Mouse (Mus musculus) cerebellum, postnatal 10 days (tissue): ENCODE measurements at regions not wholly inside any gene's neighbourhood (a gene's known extent, or its start where the extent isn't known, plus 50 kb on each side); places are given as distances from the start of the nearest gene placed in this dataset.
"Not testable (repeated sequence)": the region's sequence is repeated elsewhere in the genome, so short reads cannot be mapped to it uniquely, and the experiment has no call there.

Experiments
- DNase-seq, 2 experiments: peaks; one replicate each; pipeline ENCODE4 v3.0.0; 2021; ENCODE audit warnings: mixed read lengths in 2 of 2

GRCm38 (mm10) chr3:149092649-149093048, 102.3 kb upstream of the Adgrl2 start:
- DNase-seq = peak in 1 of 2 experiments; percentile 20

DNA sequence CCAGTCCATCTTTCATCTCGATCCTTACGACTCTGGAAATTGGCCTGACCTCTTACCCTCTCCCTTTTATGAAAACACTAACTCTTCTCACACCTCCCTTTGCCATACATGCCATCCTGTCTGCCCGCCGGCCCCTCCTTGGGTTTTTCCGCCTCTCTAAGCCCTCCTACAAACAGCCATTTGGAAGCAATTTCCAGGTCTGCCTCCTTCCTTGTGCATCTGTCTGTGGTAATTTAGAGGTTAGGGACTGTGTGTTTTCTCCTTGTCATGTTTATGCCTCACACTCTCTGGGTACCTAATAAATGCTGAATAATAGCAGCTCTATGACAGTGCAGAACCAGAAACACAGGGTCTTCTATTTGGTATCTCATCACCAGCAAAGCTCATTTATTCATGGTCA, 99.7 kb upstream of the Adgrl2 start:
- DNase-seq = no peak

DNA sequence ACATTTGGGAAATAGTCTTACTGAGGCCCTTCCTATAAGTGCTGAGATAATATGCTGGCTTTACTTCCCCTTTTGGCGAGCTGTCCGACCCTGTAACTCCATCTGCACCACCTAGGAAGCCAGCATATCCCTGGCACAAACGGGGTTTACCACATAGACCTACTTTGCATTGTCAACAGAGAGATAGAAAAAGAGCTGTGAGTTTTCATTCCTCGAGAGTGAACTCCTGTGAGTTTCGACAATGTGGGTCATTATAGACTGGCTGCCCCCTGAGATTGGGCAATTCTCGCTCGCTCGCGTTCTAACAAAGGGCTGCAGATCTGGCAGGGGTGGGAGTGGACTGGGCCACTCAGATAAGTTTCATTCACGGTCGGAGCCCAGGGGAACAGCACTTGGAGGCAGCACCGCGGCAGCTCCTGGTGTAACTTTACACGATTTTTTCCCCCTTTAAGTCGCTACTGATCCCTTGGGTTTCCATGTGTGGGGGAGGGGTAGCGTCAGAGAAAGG, 98.3 kb upstream of the Adgrl2 start:
- peak; percentile 52 to 59 for DNase-seq

DNA sequence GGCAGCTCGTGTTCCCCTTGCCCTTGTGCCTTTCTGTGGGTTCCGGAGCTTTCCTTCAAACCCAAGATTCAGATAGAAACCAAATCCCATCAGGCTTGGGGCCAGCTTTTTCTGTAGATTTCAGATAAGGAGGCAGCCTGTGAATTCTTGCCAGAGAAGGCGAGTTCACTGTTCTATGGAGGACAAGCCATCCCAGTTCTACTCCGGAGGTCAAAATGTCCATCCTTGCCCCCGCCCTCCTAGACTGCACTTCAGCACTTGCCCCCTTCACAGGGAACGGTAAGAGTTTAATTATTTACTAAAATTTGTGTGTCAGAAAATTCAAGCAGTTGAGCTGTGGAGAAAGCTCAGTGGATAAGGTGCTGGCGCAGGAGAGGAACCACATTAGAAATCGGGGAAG, 97.1 kb upstream of the Adgrl2 start:
- no peak for DNase-seq

GRCm38 (mm10) chr3:149086704-149087103, 96.3 kb upstream of the Adgrl2 start:
- no peak for DNase-seq

- no peak for DNase-seq
Measured at GRCm38 (mm10) chr3:149086086-149086485, 95.7 kb upstream of the Adgrl2 start.

- no peak for DNase-seq
Measured at GRCm38 (mm10) chr3:149084861-149085598, 94.7 kb upstream of the Adgrl2 start.

DNA sequence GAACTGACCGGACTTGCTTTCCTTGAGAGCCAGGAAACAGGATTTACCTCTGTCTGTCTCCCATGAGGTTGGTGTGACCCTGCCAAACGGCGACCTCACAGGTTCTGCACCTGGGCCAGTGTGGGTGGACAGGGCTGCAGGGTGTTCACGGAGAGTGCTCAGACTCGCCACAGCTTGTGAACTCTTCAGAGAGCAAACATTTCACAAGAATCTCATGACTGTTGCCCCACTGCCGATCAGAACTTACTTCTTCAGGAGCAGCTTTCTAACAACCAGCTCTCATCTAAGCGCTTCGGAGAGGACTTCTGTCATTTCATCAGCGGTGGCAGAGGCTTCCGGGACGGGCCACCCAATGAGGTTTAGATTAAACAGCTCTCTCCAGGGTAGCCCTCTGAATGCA, 93.0 kb upstream of the Adgrl2 start:
- DNase-seq = no peak

DNA sequence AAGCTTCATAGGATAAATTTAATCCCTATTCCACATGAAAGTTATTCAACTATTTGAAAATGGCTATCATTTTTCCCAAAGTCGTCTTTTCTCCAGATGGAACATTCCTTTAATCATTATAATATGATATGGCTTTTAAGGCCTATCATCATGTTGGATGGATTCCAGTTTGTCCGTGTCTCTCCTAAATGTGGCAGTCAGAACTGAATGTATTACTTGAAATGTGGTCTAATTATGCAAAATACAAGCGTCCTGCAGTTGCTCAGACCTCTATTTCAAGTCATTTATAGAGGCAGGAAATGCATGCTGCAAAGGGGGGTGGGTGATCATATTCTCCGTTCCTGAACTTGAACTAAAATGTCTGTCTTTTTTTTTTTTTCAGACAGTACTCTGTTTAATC, 88.5 kb upstream of the Adgrl2 start:
- no peak for DNase-seq

DNA sequence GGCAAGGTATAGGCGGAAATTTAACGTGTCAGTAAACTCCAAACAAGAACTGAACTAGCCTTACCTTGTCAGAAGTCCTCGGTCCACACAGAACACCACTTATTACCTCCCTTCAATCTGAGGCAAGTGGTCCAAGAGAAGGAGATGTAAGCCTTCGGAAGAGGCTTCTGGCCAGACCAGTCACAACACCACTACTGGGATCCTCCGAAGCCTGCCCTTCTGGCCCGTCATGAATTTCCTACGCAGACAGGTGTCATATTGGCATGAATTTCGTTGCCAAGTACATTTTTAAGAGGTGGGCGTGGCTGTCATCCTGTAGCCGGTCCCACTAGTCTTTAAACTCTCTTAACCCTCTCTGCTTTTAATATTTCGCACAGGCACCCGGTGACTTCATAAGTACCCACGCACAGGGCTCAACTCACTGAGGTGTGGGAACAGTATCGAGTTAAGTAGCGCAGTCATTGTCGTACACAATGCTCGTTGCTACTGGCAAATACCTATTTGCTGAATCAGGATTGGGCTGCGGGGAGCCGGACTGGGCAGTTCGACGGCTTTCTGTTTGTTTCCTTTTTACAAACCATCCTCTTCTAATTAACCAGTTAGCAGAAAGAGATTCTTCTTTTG, 86.7 kb upstream of the Adgrl2 start:
- DNase-seq = no peak

DNA sequence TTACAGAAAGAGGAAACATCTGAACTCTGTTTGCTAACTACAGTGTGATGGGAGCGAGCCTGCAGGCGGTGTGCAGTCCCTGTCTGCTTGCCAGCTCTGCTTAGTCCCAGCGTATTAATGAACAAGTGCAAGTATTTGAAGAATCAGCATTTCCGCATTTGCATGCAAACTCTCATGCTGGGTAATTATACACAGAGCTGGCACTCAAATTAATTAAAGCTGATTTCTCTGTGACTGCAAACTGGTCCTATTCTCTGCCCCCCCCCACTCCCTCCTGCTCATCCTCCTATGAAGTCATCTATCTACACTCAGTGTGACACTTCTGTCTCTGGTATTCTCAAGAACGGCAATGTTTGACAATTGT, 85.1 kb upstream of the Adgrl2 start:
- peak; percentile 53 to 60 for DNase-seq

DNA sequence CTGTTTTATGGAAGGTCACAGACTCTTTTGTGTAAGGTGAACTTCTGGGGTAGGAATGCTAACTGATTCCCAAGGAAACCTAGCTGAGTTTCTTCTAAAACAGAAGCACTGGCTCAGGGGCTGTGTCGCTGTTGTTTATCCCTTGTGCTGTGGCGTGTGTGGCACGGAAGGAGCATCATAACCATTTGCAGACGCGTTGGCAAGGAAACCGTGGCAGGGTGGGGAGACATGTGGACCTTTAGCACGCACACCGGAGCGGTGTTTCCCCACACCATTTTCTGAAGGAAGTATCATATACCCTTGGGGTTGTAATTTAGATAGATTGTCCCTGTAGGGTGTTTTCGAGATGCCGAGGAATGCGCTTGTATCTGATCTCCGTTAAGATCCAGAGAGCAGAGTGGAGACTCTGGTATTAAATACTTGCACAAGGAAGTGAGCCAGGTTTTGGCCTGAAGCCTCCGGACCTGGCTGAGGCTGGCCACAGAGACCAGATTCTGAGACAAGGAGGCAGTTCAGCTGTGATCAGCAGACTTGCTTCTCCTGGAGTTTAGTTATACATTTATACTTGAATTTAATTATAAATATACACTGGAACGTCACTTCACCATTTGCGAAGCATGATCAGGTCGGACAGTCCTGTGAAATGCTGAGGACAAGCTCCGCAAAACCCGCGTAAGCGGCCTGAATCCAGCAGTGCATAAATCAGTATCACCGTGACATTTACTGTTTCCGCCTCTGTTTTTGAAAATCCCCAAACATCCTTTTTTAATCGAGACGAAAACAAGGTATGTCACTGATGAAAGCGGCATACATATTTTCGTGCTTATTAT, 84.5 kb upstream of the Adgrl2 start:
- peak; percentile 67 to 71 for DNase-seq

DNA sequence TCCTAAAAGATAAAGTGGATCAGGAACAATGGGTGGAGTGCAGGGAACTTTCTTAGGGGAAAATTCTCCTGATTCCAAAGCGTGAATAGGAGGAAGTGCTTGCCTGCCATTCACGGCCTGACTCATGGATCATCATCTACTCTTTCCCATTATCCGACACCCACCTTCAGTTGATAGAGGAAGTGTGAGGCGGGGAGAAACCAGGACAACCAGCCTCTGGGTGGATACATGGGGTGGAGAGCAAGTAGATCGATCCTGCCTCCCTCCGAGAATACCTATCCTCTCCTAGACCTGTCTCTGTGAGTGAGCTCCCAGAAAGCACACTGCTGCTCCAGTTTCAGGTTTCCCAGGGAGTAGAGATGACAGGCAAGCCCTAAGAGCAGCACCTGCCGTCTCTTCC, 79.8 kb upstream of the Adgrl2 start:
- no peak for DNase-seq

DNA sequence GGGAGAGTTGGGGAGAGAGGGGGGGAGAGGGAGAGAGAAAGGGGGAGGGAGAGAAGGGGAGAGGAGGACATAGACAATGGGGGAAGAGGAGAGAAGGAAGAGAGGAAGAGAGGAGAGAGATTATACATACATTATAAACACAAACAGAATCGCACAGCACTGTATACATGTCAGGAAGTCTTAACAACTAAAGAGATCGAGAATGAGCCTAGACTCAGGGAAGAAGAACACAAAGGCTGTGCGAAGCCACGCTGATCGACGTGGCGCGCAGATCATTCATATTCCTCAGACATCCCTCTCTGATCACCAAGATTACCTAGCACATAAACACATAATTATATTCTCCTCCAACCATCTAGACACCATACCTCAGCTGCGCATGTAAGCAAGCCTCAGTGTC, 79.1 kb upstream of the Adgrl2 start:
- no peak for DNase-seq

DNA sequence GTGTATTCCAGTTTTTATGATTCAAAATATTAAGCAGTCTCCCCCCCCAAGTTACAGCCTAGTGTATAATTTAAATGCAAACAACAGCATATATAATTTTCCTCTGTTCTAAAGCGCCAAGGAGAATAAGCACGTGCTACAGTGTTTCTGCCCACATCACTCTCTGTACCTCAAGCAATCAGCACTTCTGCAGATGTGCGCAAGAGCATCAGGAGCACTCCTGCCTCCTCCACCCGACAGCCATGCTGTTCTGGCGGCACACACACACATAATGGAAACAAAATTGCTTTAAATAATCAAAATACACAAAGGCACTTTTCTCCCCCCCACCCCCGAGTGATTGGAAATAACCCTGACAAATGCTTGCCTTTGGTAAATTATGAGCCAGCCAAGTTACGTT, 78.5 kb upstream of the Adgrl2 start:
- DNase-seq = no peak

DNA sequence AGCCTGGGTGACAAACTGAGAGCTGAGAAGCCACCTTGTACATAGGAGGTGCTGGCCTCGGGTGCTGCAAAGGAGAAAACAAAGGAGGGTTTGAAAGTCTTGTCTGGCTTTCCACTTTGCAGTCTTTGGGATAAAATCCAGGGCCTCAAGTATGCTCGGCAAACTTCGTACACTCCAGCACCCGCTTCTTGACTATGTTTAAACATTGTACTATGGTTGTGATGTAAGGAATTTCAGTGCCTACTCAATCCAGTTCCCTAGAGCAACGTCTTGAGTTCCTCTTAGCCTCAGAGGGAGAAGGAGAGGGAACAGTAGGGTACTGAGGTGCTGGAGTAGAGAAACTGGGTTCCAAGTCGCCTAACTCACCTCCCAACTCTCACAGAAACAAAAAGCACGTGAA, 77.4 kb upstream of the Adgrl2 start:
- DNase-seq = no peak

DNA sequence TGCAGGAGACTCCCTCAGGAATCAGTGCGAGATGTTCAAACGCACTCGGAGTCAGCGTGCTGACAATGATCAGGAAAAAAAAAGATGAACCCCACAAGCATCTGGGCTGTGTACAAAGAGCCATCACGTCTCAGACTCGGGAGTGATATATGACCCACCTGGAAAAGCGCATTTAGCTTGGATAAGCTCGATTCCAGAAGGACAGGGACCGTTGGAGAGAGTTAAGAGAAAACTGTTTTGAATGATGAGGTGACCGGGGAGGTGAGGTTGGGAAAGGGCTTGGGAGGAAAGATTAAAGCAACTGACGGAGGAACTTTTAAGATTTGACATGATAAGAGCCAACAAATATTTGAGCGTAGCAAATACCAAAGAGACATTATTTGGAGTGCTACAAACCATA, 64.7 kb upstream of the Adgrl2 start:
- no peak for DNase-seq

DNA sequence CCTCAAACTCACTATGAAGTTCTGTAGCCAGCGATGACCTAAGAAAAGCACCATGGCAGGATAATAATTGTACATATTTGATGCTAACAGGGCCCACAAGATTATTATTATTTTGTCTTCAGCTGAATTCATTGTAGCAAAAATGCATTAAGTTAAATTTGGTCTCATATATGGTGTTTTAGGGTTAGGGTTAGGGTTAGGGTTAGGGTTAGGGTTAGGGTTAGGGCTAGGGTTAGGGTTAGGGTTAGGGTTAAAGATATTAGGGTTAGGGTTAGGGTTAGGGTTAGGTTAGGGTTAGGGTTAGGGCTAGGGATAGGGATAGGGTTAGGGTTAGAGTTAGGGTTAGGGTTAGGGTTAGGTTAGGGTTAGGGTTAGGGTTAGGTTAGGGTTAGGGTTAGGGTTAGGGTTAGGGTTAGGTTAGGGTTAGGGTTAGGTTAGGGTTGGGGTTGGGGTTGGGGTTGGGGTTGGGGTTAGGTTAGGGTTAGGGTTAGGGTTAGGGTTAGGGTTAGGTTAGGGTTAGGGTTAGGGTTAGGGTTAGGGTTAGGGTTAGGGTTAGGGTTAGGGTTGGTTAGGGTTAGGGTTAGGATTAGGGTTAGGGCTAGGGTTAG, 62.0 kb upstream of the Adgrl2 start:
- DNase-seq = not testable (repeated sequence)

DNA sequence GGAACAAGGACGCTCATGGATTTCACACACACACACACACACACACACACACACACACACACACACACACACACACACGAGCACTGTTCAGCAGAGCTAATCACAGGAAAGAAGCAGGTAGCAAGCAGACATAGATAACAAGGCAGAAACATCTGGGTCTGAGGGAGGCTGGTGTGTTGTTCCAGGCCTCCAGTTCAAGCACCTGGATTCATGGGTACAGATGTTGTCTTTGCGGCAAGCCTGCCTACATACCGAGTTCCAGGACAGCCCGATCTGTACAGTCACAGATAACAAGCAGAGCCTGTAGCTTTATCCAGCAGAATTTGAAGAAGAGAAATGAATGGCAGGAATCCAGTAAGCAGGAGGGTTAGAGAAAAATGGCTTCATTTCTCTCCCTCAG, 55.0 kb upstream of the Adgrl2 start:
- no peak for DNase-seq

- no peak for DNase-seq
Measured at GRCm38 (mm10) chr3:149043901-149044300, 53.5 kb upstream of the Adgrl2 start.

- DNase-seq = peak in 1 of 2 experiments; percentile 4
Measured at GRCm38 (mm10) chr3:149042527-149042926, 52.2 kb upstream of the Adgrl2 start.

- DNase-seq = no peak
Measured at GRCm38 (mm10) chr3:149041188-149041587, 50.8 kb upstream of the Adgrl2 start.
